Mouse (Mus musculus) lung, postnatal 25 days (tissue): ENCODE data around the gene Znrf4.
A peak's percentile ranks its signal among the peaks of the same experiment; 100 is the strongest.

ENCODE experiments used
- DNase-seq: peaks from one replicate; pipeline ENCODE4 v3.0.0; 2022; ENCODE audit warnings: low spot score

The Znrf4 gene

DNA sequence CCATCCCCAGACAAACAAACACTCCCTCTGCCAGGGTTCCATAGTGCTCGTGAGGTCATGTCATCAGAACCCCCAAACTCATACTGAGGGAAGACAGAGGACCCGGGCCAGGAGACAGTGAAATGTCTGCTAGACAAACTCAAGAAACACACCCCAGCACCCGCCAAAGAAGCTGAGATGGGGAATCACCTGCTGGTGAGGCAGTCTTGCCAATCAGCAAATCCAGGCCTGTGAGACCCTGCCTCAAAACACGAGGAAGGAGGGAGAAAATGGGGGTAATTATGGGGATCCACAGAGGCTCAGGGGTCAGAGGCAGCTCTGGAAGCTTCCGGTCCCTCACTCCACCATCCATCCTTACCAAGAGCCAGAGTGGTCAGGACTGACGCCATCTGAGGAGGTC lies 45.5 kb downstream of the Znrf4 start:
- DNase-seq, result no peak

DNA sequence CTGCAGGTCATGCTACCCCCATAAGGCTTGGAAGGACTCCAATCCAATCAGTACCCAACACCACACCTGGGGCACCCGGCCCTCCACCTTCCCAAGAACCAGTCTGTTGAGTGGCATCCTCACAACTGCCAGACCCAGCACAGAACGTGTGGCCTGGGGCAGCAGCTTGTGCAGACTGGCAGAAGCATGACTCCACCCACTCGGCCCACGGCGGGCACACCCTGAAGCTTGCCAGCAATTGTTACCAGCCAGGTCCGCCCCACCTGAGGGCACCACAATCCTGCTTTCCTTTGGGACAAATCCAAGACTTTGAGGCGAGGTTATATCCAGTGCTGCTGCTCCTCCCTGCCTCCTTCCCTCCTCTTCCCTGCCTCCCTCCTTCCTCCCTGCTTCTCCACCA lies 47.4 kb downstream of the Znrf4 start:
- no peak for DNase-seq

DNA sequence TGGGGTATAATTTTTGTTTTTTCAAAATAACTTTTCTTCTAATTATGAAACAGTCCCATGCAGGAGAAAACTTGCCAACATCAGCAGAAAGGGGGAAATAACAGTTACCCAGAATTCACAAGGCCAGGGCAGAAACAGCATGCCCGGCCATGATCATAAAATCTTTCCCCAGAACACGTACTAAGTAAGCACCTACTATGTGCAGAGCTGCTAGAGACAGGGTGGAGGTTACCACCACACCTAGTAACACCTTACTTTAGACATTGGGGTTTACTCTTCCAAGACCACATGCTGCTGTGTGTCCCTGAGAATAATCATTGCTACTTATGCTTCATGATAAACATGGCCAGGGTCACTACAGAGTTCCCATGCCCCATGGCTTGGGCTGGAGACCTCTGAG lies 47.9 kb downstream of the Znrf4 start:
- DNase-seq, result no peak

DNA sequence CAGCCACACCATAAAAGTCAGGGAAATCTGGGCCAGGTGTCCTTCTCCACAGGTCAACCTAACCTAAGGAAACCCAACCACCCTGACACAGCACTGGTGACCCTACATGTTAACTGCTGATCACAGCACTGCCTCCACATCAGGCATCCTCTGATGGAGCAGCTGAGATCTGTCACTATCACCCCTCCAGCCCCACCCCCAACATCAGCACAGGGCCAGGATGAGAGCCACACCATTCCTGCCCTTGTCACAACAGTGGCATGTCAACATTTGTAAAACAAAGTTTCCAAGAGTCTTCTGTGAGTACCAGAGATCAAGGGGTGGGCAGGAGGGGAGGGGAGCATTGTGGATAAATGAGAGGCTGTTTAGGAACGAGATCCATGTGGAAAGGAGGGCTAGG lies 48.7 kb downstream of the Znrf4 start:
- DNase-seq, result peak; percentile 66

DNA sequence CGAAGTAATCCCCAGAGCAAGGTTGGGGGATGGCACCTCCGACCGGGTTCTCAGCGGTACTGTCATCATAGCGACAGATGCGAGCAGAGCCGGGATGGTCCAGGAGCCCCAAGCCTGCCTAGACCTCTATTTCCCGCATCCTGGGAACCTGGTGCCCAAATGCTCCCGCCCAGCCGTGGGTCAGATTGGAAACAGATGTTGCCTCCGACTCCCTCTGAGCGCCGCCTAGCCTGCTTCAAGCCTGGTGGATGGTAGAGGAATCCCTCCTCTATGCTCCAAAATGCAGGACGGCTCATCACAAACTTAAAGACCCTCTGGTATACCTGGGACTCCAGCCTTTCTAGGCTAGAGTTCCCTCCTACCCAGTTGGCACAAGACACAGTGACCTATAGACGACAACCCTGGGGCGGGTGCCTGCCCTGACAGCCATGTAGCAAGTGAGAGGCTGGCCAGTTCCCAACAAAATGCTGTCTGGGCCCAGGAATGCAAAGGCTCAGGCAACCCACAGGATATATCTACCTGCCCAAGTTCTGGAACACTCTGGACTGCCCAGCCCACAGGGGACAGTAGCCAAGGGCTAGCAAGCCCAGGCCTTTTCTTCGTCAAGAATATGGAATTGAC lies 49.3 kb downstream of the Znrf4 start:
- DNase-seq, result no peak

DNA sequence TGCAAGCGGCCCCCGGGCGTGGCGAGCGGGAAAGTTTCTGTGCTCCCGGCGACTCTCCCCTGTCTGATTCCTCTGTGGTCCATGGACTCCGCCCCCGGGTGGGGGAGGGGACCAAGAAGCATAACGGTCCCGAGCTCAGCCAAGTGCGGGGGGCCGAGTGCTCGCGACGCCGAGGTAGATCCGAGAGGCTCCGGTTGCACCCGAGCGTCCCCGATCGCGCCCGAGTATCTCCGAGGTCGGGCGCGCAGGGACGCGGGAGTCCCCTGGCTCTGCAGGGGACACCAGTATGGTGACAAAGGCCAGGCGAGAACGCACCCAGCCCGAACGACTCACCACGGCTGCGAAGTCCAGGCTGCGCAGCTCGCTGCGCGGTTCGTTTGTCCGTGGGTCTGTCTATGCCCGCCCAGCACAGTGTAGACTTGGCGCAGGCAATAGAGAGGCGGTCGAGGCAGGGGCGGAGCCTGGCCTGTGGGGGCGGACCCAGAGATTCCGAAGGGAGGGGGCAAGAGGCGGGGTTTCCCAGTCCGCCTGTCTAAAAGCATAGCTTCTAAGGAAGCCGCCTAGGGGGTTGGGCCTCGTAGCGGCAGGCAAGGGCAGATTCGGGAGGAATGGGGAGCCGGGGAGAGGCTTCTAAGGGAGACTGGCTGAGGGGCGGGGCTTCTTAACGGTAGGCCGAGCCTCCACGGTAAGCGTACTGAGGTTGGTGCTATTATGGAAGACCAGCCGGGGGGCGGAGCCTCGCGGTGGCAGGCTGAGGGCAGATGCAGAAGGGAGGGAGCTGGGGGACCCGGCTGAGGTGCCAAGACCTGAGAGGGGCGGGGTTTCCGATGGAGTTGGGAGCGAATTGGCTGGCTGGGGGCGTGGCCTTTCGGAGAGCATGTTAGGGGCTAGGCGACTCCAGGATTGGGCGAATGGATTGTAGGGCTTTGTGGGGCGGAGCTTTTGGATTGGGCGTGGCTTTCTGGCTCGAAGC lies 50.2 kb downstream of the Znrf4 start:
- DNase-seq, result peak; percentile 99
